Mouse (Mus musculus): ENCODE data around the gene Sufu. TPM values are rescaled to one million over a fixed set of nuclear protein-coding genes. Genes with fewer than 3 reads are reported as not detected.

Sufu gene
- polyA plus RNA-seq, 1 experiment from 2014 or later, result 13.1 TPM

DNA sequence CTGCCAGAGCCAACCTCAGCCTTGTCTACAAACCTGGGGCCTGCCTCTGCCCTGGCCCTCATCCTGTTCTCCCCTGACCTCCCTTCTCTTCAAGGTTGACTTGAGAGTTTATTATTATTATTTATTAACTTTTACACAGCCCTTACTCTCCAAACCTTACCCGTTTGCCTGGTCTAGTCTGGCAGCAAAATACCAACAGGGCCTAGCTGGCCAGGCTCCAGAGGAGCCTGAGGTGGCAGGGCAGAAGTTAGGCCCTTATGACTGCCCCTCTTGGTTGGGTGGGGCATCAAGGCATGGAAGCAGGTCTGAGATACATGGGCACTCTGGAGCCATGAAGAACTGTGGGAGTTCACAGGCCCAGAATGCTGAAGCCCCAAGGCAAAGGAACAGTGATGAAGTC lies 111.1 kb downstream of the Sufu start:
- TF ChIP-seq CTCF (IDR thresholded peaks at IDR 0.05) (no peak), EP300 (IDR thresholded peaks at IDR 0.05) (no peak)
- peak overlapping the region; percentile 66; the same call in 1 of the 2 replicates for H3K4me2 ChIP-seq (replicated peaks; ENCODE audit: low read depth, low read length)
- H3K4me1 ChIP-seq (ENCODE audit: insufficient read depth, low read depth, low read length), result peaks cover 54% of the 10 kb centered on the region
- peaks cover 11% of the 10 kb centered on the region; the same call in 1 of the 2 replicates for H3K36me3 ChIP-seq (ENCODE audit: insufficient read depth, low read length)
- no peaks in the 10 kb centered on the region for H3K9me3 ChIP-seq (ENCODE audit: low read length)
- WGBS, result 29% methylated on average over 1 of the region's 1 CpGs
- DNase-seq (ENCODE audit: low spot score), result no peak
- peak overlapping the region; percentile 100 for H3K27ac ChIP-seq (ENCODE audit: low read length)
- no peak for ATAC-seq
- no peaks in the 10 kb centered on the region for H3K27me3 ChIP-seq (replicated peaks; ENCODE audit: insufficient read depth, low read length)
- H3K9ac ChIP-seq (replicated peaks; ENCODE audit: low read depth), result peak overlapping the region; percentile 20; the same call in 1 of the 2 replicates
- H3K4me3 ChIP-seq (ENCODE audit: low read depth, low read length), result 0 out of 2 replicates have a peak overlapping the region, but pooled peaks have one; percentile 0

GRCm38 (mm10) chr19:46508738-46509137 lies 112.0 kb downstream of the Sufu start:
- Histone ChIP-seq H3K4me2 (replicated peaks; ENCODE audit: low read depth, low read length) (no peak overlapping the region; the same call in 1 of the 2 replicates), H3K4me1 (ENCODE audit: insufficient read depth, low read depth, low read length) (peaks cover 54% of the 10 kb centered on the region), H3K36me3 (ENCODE audit: insufficient read depth, low read length) (peaks cover 15% of the 10 kb centered on the region; the same call in 1 of the 2 replicates), H3K9me3 (ENCODE audit: low read length) (no peaks in the 10 kb centered on the region), H3K27ac (ENCODE audit: low read length) (peak overlapping the region; percentile 100), H3K27me3 (replicated peaks; ENCODE audit: insufficient read depth, low read length) (no peaks in the 10 kb centered on the region), H3K9ac (replicated peaks; ENCODE audit: low read depth) (no peak overlapping the region), H3K4me3 (ENCODE audit: low read depth, low read length) (no peak overlapping the region)
- DNase-seq (ENCODE audit: low spot score), result no peak
- ATAC-seq, result no peak
- 45% methylated on average over 3 of the region's 3 CpGs for WGBS
- TF ChIP-seq CTCF (IDR thresholded peaks at IDR 0.05), result no peak

GRCm38 (mm10) chr19:46509202-46509601 lies 112.5 kb downstream of the Sufu start:
- Histone ChIP-seq H3K9ac (replicated peaks; ENCODE audit: low read depth) (no peak overlapping the region), H3K9me3 (ENCODE audit: low read length) (no peaks in the 10 kb centered on the region), H3K4me2 (replicated peaks; ENCODE audit: low read depth, low read length) (no peak overlapping the region; the same call in none of the 2 replicates), H3K36me3 (ENCODE audit: insufficient read depth, low read length) (peaks cover 20% of the 10 kb centered on the region; the same call in 1 of the 2 replicates), H3K4me3 (ENCODE audit: low read depth, low read length) (no peak overlapping the region), H3K4me1 (ENCODE audit: insufficient read depth, low read depth, low read length) (peaks cover 54% of the 10 kb centered on the region), H3K27ac (ENCODE audit: low read length) (peak overlapping the region; percentile 100), H3K27me3 (replicated peaks; ENCODE audit: insufficient read depth, low read length) (no peaks in the 10 kb centered on the region)
- 49% methylated on average over 3 of the region's 3 CpGs for WGBS
- ATAC-seq (no peak), DNase-seq (ENCODE audit: low spot score) (no peak)
- TF ChIP-seq EP300 (IDR thresholded peaks at IDR 0.05), result no peak
- TF ChIP-seq CTCF (IDR thresholded peaks at IDR 0.05), result no peak

GRCm38 (mm10) chr19:46509736-46510135 lies 113.0 kb downstream of the Sufu start:
- TF ChIP-seq CTCF (IDR thresholded peaks at IDR 0.05) (no peak), EP300 (IDR thresholded peaks at IDR 0.05) (no peak)
- Histone ChIP-seq H3K4me2 (replicated peaks; ENCODE audit: low read depth, low read length) (peak overlapping the region; percentile 22), H3K4me1 (ENCODE audit: insufficient read depth, low read depth, low read length) (peaks cover 53% of the 10 kb centered on the region), H3K36me3 (ENCODE audit: insufficient read depth, low read length) (peaks cover 25% of the 10 kb centered on the region), H3K27ac (ENCODE audit: low read length) (peak overlapping the region; percentile 100), H3K9ac (replicated peaks; ENCODE audit: low read depth) (no peak overlapping the region), H3K27me3 (replicated peaks; ENCODE audit: insufficient read depth, low read length) (no peaks in the 10 kb centered on the region), H3K4me3 (ENCODE audit: low read depth, low read length) (no peak overlapping the region), H3K9me3 (ENCODE audit: low read length) (no peaks in the 10 kb centered on the region)
- ATAC-seq (no peak), DNase-seq (ENCODE audit: low spot score) (no peak)
- 78% methylated on average over 4 of the region's 4 CpGs for WGBS

- peak; percentile 69 for DNase-seq (ENCODE audit: low spot score)
- ATAC-seq, result peak; percentile 19; the same call in 1 of the 2 replicates
- Histone ChIP-seq H3K4me3 (ENCODE audit: low read depth, low read length) (no peak overlapping the region), H3K27ac (ENCODE audit: low read length) (peak overlapping the region; percentile 100), H3K4me1 (ENCODE audit: insufficient read depth, low read depth, low read length) (peaks cover 51% of the 10 kb centered on the region), H3K4me2 (replicated peaks; ENCODE audit: low read depth, low read length) (peak overlapping the region; percentile 22; the same call in 1 of the 2 replicates), H3K9ac (replicated peaks; ENCODE audit: low read depth) (no peak overlapping the region), H3K27me3 (replicated peaks; ENCODE audit: insufficient read depth, low read length) (no peaks in the 10 kb centered on the region), H3K36me3 (ENCODE audit: insufficient read depth, low read length) (peaks cover 31% of the 10 kb centered on the region), H3K9me3 (ENCODE audit: low read length) (no peaks in the 10 kb centered on the region)
- TF ChIP-seq CTCF (IDR thresholded peaks at IDR 0.05), result no peak
- no peak for TF ChIP-seq EP300 (IDR thresholded peaks at IDR 0.05)
- WGBS, result 18% methylated on average over 5 of the region's 5 CpGs
Measured at GRCm38 (mm10) chr19:46510401-46510800, 113.7 kb downstream of the Sufu start.

DNA sequence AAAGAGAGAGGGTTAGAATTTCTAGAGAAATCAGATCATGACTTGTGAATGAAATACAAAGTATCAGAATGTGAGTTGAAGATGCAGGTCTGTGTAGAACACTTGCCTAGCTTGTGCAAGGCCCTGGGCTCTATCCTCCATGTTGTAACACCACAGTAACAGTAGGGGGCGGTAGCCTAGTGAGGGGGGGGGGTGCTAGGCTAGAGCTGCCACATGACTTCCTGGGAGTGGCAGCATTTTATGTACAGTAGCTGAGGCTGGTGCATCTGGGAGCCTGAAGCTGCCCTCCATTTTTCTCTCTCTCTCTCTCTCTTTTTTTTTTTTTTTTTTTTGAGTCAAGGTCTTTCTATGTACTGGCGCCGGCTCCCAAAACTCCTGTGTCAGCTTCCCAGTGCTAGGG lies 114.1 kb downstream of the Sufu start:
- DNase-seq (ENCODE audit: low spot score) (peak; percentile 75), ATAC-seq (peak; percentile 59)
- peaks cover 35% of the 10 kb centered on the region for H3K36me3 ChIP-seq (ENCODE audit: insufficient read depth, low read length)
- H3K4me1 ChIP-seq (ENCODE audit: insufficient read depth, low read depth, low read length), result peaks cover 51% of the 10 kb centered on the region
- TF ChIP-seq EP300 (IDR thresholded peaks at IDR 0.05) (no peak), CTCF (IDR thresholded peaks at IDR 0.05) (peak; percentile 76)
- 26% methylated on average over 3 of the region's 3 CpGs for WGBS
- H3K9ac ChIP-seq (replicated peaks; ENCODE audit: low read depth), result no peak overlapping the region
- no peaks in the 10 kb centered on the region for H3K9me3 ChIP-seq (ENCODE audit: low read length)
- H3K27ac ChIP-seq (ENCODE audit: low read length), result peak overlapping the region; percentile 100
- H3K4me2 ChIP-seq (replicated peaks; ENCODE audit: low read depth, low read length), result no peak overlapping the region
- H3K4me3 ChIP-seq (ENCODE audit: low read depth, low read length), result no peak overlapping the region
- no peaks in the 10 kb centered on the region for H3K27me3 ChIP-seq (replicated peaks; ENCODE audit: insufficient read depth, low read length)
